Mouse (Mus musculus): ENCODE data around the gene Tomm5.
"Not testable (repeated sequence)": the region's sequence is repeated elsewhere in the genome, so short reads cannot be mapped to it uniquely, and the experiment has no call there.

Tomm5 gene

DNA sequence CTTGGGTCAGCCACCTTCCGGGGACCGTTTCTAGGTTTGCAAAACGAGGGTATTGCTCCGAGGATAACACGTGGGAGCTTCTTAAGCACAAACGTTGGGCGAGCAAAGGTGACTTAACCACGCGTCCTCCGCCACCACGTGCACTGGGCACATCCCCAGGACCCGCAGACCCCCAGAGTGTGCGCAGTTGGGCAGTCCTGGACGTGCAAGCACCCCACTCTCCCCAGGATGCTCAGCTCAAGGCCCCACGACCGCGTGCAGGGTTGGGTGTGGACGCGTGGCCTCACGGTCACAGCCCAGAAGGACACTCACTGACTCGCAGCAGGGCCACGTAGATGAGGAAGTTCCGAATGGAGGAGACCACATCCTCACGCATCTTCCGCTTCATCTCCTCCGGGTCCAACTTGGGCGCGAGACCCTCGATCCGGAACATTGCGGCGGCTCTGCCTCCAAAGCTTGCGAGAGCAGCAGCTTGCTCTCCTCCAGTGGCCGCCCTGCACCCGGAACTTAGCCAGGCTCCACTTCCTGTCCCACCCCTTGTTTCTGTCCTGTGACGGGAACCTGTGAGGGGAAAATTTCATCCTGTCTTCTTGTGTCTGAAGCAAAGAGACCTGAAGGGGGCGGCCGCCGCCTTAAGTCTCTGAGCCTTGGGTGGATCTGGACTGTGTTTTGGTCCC lies at the start of gene Tomm5:
Gene Tomm5, minus strand, starts transcription at position 514 of the 677 bp plus-strand sequence.
- DNase-seq, result peak; percentile 90 to 91

DNA sequence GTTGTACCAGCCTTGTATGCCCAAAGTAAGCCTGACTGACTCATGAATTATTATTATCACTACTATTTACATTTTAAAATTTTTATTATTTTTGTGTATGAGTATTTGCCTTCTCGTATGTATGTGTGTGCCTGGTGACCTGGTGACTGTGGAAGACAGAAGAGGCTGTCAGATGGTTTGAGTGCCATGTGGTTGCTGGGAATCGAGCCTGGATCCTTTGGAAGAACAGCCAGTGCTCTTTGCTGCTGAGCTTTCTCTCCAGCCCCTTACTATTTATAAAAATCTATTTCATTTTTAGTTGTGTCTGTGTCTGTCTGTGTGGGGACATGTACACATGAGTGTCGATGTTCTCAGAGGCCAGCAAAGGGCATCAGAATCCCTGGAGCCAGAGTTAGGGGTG lies 48.5 kb upstream of the Tomm5 start:
- no peak for DNase-seq

DNA sequence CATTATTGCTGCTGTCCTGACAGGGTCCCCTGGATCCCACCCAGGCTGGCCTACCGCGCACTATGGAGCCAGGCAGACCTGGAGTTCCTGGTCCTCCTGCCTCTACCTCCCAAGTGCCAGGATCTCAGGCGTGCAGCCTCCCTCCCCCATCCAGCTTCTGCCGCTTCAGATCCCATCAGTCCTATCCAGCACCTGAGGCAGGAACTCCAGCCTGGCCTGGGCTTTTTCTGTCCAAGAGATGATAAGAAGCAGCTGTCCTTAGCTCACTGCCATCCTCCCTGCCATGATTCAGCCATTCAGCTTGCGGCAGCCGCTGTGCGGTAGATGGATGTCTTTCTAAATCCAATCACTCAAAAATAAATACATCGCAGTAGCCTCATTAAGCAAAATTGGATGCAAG lies 35.1 kb upstream of the Tomm5 start:
- DNase-seq, result no peak

DNA sequence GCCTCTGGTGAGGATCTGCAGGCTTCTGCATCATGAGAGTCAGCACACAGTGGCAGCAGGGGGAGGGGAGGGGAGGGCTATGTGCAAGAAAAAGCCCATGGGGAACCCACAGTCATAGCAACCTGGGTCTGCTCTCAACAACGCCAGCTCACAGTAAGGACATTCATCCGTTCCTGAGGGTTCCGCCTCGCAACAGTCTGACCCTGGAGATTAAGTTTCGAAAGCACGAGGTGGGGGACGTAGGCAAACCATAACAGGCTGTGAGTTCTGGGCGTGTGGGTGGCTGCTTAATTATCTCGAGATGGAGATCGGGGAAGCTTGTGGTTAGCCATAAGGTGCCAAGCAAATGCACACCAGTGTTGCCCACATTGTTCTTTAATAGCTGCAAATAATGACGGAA lies 34.5 kb upstream of the Tomm5 start:
- no peak for DNase-seq

DNA sequence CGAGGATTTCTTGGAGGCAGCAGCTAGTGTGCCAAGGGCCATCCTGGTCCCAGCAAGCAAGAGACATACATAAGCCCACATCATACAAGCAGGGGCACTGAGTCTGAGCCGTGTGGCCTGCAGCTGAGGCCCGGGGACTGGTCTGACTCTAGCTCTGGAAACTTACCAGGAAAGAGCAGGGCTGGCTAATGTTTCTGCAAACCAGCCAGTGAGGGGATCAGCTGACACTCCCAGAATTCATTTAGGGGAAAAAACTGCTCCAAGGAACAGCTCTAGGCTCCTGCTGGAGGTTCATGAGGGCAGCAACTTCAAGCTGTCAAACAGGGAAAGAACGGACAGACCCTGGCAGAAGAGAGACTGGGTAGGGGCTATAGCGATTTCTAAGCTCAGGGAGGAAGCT lies 33.9 kb upstream of the Tomm5 start:
- no peak for DNase-seq

DNA sequence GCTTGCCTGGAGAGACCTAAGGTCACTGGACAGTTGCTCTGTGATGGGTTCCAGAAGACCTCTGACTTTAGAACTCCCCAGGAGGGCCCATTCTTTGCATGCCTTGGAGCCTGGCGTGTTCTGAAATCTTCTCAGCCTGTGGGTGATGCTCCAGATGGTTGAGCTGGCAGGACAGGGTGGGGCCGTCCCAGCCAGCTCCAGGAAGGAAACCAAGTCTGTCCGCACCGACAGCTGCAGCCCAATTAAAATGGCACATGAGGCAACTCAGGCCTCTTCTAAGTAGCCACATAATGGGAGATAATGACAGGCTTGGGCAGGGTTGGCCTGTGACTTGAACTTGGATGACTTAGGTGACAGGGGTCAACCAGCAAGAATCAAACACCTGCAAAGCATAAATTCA lies 29.7 kb upstream of the Tomm5 start:
- no peak for DNase-seq

DNA sequence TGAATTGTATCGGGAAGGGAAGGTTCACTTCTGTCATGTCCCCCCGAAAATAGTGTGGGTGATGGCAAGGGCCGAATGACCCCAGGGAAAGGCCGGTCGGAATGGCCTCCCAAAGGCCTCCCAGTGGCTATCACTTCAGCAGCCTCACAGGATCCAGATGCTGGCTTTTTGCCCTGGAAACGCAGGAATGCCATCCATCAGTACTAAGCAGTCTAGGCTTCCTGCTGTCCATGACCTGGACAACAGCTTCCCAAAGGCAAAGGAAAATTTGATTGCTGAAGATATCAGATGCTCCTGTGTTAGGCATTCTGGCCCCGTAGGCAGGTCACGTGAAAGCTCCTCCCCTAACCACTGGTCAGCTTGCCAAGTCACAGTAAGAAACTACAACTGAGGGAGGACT lies 26.6 kb upstream of the Tomm5 start:
- DNase-seq, result no peak

DNA sequence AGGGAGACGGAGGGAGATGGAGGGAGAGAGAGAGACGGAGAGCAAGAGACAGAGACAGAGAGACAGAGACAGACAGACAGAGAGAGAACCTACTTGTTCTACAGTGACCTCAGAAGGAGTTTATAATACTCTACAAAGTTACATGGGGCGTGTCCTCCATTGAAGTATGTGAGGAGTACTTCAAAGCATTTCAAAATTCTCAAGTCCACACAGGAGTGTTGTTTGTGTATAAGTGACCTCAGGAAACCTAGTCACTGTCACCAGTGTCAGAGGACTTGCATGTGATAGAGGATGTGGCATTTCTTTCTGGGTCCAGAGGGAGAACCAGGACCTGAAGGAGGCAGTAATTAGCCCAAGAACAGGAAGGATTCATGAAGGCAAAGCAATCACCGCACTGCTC lies 23.1 kb upstream of the Tomm5 start:
- DNase-seq, result no peak

DNA sequence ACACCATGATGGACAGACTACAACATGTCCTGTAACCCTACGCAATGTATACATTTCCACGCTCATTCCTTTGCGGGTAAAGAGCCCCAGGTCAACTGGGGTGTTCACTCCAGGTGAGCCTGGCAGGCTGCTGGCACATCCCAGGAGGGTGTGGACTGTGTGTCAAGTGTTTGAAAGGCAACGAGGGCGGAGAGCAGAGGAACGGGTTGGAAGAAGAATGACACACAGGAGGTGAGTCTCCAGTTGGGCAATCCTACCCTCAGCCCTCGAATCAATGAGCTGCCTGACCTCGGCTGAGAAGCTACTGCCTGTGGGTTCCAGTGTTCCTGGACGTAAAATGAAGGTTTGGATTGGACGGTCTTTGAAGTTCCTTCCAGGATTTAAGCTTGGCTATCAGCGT lies 13.4 kb upstream of the Tomm5 start:
- no peak for DNase-seq

DNA sequence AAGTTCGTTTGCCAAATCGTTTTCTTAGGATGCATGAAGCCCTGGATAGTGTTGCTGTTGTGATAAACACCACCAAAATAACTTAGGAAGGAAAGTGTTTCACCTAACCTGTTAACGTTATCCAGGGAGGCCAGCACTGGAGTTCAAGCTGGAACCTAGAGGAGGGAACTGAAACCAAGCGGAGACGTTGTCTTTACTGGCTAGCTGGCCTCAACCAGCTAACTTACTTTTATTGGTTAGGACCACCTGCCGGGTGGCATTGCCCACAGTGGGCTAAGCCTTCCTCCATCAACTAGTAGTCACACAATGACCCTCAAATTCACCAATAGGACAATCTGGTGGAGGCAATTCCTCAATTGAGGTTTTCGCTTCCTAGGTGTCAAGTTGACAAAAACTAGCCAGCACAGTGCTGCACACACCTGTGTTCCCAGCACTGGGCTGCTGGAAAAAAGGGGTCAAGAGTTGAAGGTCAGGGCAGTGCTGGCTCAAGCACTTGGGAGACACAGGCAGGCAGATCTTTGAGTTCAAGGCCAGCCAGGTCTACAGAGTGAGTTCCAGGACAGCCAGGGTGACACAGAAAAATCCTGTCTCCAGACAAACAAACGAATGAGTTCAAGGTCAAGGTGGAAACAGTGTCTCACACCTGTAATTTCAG lies 669 bp upstream of the Tomm5 start:
- no peak for DNase-seq

DNA sequence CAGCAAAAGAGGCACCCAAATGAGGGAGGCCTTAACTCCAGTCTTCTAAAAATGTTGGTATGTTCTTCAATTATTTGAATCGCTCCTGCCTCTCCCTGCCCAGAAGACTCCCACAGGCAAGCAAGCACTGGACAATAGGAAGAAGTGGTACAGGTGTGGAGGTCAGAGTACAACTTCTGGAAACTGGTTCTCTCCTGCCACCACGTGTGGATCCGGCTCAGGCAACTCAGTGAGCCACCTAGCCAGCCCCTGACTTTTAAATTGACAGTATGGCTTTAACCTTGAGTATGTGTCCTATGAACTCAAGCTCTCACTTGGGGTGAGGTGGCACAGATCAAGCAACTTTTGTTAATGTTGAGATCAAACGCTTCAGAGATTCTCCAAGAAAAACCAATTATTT lies 848 bp downstream of the Tomm5 start:
- DNase-seq, result no peak

DNA sequence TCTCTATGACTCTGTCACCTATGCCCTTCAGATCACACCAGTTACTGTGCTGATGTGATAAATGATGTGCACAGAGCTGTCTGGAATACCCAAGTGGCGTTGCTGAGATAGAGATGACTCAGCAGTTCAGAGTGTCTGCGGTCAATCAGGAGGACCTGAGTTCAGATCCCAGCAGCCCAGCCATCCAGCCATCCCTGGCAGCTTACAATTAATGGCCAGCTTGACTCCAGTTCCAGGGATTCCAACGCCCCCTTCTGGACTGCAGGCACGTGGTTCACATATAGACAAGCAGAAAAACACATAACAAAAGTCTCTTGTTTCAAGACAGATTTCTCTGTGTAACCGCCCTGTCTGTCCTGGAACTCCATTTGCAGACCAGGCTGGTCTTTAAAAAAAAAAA lies 1.5 kb downstream of the Tomm5 start:
- DNase-seq, result no peak

DNA sequence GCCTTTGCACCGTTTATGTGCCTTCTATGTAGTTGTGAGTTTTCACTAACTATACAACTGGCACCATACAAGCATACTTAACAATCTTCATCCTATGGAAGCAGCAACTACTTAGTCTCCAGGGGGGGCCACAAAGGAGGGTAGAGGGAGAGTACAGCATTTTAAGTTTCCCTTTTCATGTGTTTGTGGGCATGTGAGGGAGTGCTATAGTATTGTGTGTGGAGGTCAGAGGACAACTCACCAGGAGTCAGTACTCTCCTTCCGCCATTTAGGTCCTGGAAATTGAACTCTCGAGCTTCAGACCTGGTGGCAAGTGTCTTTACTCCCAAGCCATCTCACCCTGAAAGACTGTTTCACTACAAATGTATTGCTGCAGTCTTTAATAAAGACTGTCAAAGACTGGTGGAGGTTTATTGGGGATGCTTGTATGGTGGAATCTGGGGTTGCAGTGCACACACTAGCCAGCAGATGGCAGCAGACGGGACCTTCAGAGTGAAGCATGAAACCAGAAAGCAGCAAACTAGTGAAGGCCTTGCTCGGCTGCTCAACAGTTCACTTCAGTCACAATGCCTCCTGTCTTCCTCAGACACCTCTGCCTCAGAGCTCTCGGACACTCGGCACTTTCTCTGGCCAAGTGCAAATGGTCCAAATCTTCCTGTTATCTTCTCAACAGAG lies 10.6 kb downstream of the Tomm5 start:
- peak; percentile 36 to 66 for DNase-seq

DNA sequence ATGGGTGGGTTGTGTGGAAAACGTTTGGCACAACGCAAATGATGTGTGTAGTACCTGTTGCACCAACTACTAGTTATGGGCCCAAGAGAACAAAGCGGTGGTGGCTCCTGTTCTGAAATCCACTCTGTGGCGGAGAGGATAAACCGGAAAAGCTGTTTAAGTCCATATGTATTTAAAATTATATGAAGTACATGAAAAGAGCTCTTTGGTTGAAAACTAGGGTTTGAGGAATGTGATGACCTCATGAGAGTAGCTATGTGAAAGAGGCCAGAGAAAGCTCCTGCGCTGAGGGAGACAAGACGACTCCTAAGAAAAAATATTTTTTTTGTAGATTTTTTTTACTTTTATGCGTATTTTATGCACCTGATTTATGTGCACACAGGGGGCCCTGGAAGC lies 23.0 kb downstream of the Tomm5 start:
- DNase-seq, result no peak

DNA sequence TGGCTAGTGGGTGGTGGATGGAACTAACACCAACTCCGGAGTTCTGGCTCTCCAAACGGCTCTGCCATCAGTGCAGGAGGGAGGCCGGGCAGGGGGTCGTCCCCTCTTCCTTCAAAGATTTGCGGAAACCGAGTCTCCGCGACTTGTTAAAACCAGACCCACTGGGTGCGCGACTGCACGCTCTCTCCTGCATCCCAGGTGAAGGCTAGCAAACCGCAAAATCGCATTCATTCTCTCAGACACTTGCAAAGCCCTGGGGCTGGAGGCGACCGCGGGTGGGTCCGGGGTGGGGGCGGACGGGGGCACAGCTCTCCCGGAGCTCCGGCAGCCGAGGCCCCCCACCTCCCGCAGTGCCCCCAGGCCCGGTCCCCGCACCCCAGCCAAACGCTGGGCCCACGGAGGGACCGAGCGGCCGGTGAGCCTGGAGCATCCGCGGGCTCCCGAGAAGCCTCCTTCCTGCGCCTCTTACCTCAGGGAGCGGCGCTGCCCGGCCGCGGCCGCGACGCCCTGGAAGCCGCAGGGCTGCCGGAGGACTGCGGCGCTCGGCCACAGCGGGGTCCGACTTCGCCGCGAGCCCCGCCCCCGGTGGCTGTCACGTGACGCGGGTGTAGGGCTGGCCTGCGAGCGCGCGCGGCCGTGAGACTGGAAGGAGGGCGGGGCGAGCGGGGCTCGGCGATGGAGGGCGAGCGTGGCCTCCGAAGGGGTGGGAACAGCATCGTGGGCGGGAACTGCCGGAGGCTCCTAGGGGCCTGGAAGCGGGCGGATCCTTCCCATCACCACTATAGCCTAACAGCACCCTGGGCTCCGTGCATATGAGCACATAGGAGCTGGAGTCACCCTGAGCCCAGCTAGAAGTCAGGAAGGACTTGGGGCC lies 23.7 kb downstream of the Tomm5 start, which contains the start of gene Fbxo10:
Gene Fbxo10, minus strand, starts transcription at position 584 of the 874 bp plus-strand sequence.
- DNase-seq, result peak; percentile 95 to 97

DNA sequence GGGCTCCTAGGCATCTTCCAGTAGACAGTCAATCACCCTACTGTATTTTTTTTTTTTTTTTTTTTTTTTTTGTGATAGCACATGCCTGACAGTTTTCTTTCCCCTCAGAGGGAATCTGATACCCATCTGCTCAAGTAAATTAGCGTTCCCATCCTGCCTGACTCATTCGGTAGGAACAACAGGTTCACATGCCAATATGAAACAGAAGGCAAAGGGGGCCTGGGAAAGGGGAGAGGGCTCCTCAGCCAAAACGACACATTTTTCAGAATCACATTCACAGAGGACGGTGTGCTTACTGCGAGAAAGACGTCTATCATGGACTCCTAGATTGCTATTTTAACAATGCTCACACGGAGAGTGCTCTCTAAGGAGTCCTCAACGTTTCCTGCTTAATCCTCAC lies 24.4 kb downstream of the Tomm5 start:
- DNase-seq, result no peak

DNA sequence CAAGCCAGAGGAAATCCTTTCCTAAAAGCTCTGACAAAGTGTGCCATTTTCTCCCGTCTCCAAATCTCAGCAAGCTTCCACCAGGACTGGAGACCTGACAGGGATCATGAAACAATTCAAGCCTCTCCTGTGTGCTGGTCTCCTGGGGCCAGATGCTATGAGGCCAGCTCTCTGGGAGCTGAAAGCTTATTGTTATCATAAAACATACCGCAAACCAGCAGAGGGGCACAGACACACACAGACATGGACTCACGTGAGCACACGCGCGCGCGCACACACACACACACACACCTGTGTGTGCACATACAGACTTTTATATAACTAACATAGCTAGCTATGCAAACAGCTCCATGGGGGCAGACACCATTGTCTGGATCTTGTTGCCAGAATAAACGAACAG lies 25.0 kb downstream of the Tomm5 start:
- no peak for DNase-seq

DNA sequence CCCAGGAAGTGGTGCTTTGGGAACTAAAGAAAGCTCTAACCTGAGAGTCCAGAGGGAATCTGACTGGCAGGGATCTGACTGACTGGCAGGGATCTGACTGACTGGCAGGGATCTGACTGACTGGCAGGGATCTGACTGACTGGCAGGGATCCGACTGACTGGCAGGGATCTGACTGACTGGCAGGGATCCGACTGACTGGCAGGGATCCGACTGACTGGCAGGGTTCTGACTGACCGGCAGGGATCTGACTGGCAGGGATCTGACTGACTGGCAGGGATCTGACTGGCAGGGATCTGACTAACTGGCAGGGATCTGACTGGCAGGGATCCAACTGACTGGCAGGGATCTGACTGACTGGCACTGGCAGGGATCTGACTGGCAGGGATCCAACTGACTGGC lies 26.9 kb downstream of the Tomm5 start:
- not testable (repeated sequence) for DNase-seq

DNA sequence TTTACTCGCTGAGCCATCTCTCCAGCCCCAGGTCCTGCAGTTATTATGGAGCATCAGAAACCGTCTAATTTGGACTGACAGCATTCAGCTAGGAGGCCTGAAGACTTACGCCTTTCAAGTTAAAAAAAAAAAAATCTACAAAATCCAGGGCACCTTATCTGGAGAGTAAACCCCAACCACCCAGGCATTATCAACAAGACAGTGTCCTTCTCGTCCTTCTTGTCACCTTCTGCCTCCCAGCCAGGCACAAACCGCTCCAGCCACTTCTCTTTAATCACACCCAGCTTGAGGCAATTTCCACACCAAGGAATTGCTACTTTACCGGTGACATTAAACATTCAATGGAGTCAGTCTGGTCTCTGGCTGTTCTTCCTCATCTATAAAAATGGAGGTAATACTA lies 34.4 kb downstream of the Tomm5 start:
- DNase-seq, result no peak

DNA sequence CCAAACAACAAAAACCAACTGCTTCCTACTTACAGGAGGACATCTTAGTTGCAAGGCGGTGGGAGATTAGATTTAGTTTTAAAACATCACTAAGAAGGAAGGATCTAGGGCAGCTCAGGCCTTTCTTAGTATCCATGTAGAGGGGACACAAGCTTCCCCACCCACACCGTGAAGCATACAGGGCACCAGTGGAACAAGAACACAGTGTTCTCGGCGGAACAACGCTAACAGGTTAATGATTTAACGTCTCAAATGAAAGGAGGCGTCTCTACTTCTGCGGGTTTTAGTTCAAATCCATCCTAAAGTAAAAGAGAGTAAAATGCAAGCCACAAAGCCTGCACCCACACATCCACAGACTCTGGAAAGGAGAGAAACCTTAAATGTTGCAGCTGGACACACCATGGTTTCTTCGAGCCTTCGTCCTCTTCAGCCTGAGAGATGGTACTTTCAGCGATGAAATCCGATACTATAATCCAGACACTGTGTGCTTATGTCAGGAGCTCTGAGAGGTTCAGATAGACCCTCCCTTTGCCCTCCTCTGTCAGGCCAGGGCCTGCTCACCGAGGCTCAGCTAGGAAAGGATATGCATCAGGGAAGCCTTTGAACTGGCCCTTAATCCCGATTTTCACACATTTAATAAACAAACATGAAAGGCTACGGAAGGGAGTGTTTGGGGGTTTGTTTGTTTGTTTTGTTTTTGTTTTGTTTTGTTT lies 35.5 kb downstream of the Tomm5 start:
- DNase-seq, result no peak

DNA sequence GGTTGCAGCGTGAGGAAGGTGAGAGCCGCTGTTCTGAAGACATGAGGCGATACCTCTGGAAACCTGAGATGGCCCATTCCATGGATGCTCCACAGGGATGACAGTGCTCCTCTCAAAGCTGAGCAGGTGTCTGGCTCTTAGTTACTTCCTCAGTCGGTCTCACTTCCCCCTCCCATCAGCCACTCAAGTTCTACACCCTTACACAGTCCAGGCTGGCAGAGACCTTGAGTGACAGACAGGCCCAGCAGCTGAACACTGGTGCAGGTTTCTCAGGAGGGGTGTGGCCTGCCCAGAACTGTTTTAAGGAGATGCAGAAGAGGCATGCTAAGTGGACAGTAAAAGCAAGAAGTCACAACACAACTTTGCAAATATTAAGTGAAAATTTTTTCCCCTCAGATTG lies 40.2 kb downstream of the Tomm5 start:
- no peak for DNase-seq

DNA sequence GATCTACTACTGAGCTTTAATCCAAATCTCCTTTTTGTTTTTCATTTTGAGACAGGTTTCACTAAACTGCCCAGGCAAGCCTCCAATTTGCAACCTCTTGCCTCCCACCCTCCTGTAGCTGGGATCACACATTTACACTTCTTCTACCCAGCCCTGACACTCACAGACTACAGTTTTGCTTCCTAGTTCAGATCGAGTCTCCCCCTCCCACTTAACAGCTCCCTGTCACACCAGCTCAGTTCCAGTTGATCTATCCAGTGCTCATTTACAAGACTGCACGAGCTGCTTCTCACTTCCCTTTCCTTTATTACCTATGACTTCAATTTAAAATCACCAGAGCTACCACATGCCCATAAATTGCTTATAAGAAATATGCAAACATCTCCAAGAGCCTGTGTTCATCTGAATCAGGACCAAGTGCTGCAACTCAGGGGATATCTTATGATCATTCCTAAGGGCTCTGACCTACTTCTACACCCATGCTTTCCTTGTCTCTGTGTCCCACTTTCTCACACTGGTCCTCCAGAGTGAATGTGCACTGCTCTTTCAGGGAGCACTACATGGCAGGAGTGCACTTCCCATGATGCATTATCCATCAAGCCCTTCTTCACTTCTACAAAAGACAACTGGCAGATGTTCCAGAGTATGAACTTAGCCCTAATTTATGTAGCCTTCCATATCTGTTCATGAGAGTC lies 41.7 kb downstream of the Tomm5 start:
- no peak for DNase-seq
